Mouse (Mus musculus) lung, embryonic 15.5 days (tissue): ENCODE measurements around the gene Sema5a. TPM values are rescaled to one million over a fixed set of nuclear protein-coding genes. Genes with fewer than 3 reads are reported as not detected.

Experiments
- ATAC-seq: fragments of 200-750 bp; cut with Nextera tagmentation; 2 replicates; pipeline ENCODE4 v1.8.0; 2017; ENCODE audit warnings: moderate number of reproducible peaks, borderline replicate concordance; ENCODE audit not compliant: low FRiP score, low TSS enrichment; ENCODE audit errors: extremely low read depth
- H3K27ac ChIP-seq: fragments of 300-500 bp; sonication (generic); 2 replicates; pipeline ENCODE4 v1.5.1; 2015; ENCODE audit warnings: moderate library complexity, mild to moderate bottlenecking, inconsistent platforms
- H3K27me3 ChIP-seq: fragments of 300-500 bp; sonication (generic); 2 replicates; pipeline ENCODE4 v1.6.1; 2015; ENCODE audit warnings: inconsistent platforms
- H3K36me3 ChIP-seq: fragments of 300-500 bp; sonication (generic); 2 replicates; pipeline ENCODE4 v1.6.1; 2015; ENCODE audit warnings: inconsistent platforms
- H3K4me1 ChIP-seq: fragments of 300-500 bp; sonication (generic); 2 replicates; pipeline ENCODE4 v1.6.1; 2015; ENCODE audit warnings: inconsistent platforms
- H3K4me2 ChIP-seq: fragments of 300-500 bp; sonication (generic); 2 replicates; pipeline ENCODE4 v1.6.1; 2015; ENCODE audit warnings: inconsistent platforms, mild to moderate bottlenecking, moderate library complexity
- H3K4me3 ChIP-seq: fragments of 300-500 bp; sonication (generic); 2 replicates; pipeline ENCODE4 v1.5.1; 2015; ENCODE audit warnings: mild to moderate bottlenecking, inconsistent platforms
- H3K9ac ChIP-seq: fragments of 300-500 bp; sonication (generic); 2 replicates; pipeline ENCODE4 v1.6.1; 2015; ENCODE audit warnings: inconsistent platforms
- H3K9me3 ChIP-seq: fragments of 300-500 bp; sonication (generic); 2 replicates; pipeline ENCODE4 v1.6.1; 2016; ENCODE audit warnings: inconsistent platforms
- WGBS: fragments of 180-500 bp; shearing (Covaris S2); methylation state at CpG from one replicate; pipeline ENCODE4 v1.1.7; 2015; 5-methylcytosine and 5-hydroxymethylcytosine counted together
- polyA plus RNA-seq: library from polyadenylated mRNA; unstranded; fragments of >200 nt; fragmentation: Nextera tagmentation; extraction: Ambion mirVana; gene quantifications from 2 replicates; pipeline ENCODE4 v1.2.1, GENCODE M21; 2015

The Sema5a gene
- polyA plus RNA-seq, 1 experiment from 2014 or later: 13.4 TPM

- WGBS: 69% methylated on average over 6 of the region's 6 CpGs
These were observed 178.5 kb downstream of the Sema5a start for GRCm38 (mm10) chr15:32423061-32423460.

GRCm38 (mm10) chr15:32427188-32427924, 182.7 kb downstream of the Sema5a start:
- Histone ChIP-seq H3K27me3 (no peaks in the 10 kb centered on the region), H3K4me3 (no peak overlapping the region), H3K9ac (no peak overlapping the region), H3K4me2 (no peak overlapping the region), H3K9me3 (no peaks in the 10 kb centered on the region), H3K36me3 (no peaks in the 10 kb centered on the region), H3K4me1 (peaks cover 5% of the 10 kb centered on the region; the same call in 1 of the 2 replicates), H3K27ac (no peak overlapping the region)
- WGBS: 80% methylated on average over 7 of the region's 7 CpGs
- no peak for ATAC-seq

More at GRCm38 (mm10) chr15:32423061-32423460, 178.5 kb downstream of the Sema5a start:
- Histone ChIP-seq H3K27ac (no peak overlapping the region), H3K4me1 (peaks cover 9% of the 10 kb centered on the region; the same call in 1 of the 2 replicates), H3K4me3 (no peak overlapping the region), H3K36me3 (no peaks in the 10 kb centered on the region), H3K9me3 (no peaks in the 10 kb centered on the region), H3K4me2 (no peak overlapping the region), H3K27me3 (no peaks in the 10 kb centered on the region), H3K9ac (no peak overlapping the region)
- no peak for ATAC-seq

- no peak for ATAC-seq
- 0 out of 2 replicates have a peak, but pooled peaks cover 4% of the 10 kb centered on the region for H3K4me1 ChIP-seq
- H3K27me3 ChIP-seq: no peaks in the 10 kb centered on the region
- no peak overlapping the region for H3K27ac ChIP-seq
- no peaks in the 10 kb centered on the region for H3K36me3 ChIP-seq
- H3K9me3 ChIP-seq: no peaks in the 10 kb centered on the region
- no peak overlapping the region for H3K9ac ChIP-seq
- H3K4me3 ChIP-seq: no peak overlapping the region
- no peak overlapping the region for H3K4me2 ChIP-seq
- 52% methylated on average over 13 of the region's 13 CpGs for WGBS
These were observed 188.6 kb downstream of the Sema5a start for GRCm38 (mm10) chr15:32432927-32433832.

GRCm38 (mm10) chr15:32433833-32434155, 189.2 kb downstream of the Sema5a start:
- ATAC-seq: no peak
- no peak overlapping the region for H3K4me3 ChIP-seq
- H3K4me1 ChIP-seq: 0 out of 2 replicates have a peak, but pooled peaks cover 4% of the 10 kb centered on the region
- H3K9me3 ChIP-seq: no peaks in the 10 kb centered on the region
- H3K27me3 ChIP-seq: no peaks in the 10 kb centered on the region
- H3K27ac ChIP-seq: no peak overlapping the region
- H3K9ac ChIP-seq: no peak overlapping the region
- H3K4me2 ChIP-seq: no peak overlapping the region
- no peaks in the 10 kb centered on the region for H3K36me3 ChIP-seq

GRCm38 (mm10) chr15:32434274-32434673, 189.7 kb downstream of the Sema5a start:
- H3K9me3 ChIP-seq: no peaks in the 10 kb centered on the region
- H3K4me1 ChIP-seq: 0 out of 2 replicates have a peak, but pooled peaks cover 4% of the 10 kb centered on the region
- no peak for ATAC-seq
- H3K4me3 ChIP-seq: no peak overlapping the region
- no peaks in the 10 kb centered on the region for H3K27me3 ChIP-seq
- no peak overlapping the region for H3K4me2 ChIP-seq
- no peak overlapping the region for H3K9ac ChIP-seq
- H3K36me3 ChIP-seq: no peaks in the 10 kb centered on the region
- H3K27ac ChIP-seq: no peak overlapping the region

GRCm38 (mm10) chr15:32437654-32438053, 193.0 kb downstream of the Sema5a start:
- 27% methylated on average over 6 of the region's 6 CpGs for WGBS
- H3K4me1 ChIP-seq: 0 out of 2 replicates have a peak, but pooled peaks cover 4% of the 10 kb centered on the region
- ATAC-seq: 0 out of 2 replicates have a peak, but pooled peaks have one; percentile 35

GRCm38 (mm10) chr15:32442745-32443144, 198.1 kb downstream of the Sema5a start:
- no peak overlapping the region for H3K4me3 ChIP-seq
- H3K4me1 ChIP-seq: peaks cover 7% of the 10 kb centered on the region
- no peaks in the 10 kb centered on the region for H3K27me3 ChIP-seq
- H3K36me3 ChIP-seq: no peaks in the 10 kb centered on the region
- no peak overlapping the region for H3K4me2 ChIP-seq
- peak overlapping the region; percentile 17; the same call in 1 of the 2 replicates for H3K27ac ChIP-seq
- no peak overlapping the region for H3K9ac ChIP-seq
- 0 out of 2 replicates have a peak, but pooled peaks have one; percentile 27 for ATAC-seq
- H3K9me3 ChIP-seq: no peaks in the 10 kb centered on the region
- WGBS: 40% methylated on average over 4 of the region's 4 CpGs

More at GRCm38 (mm10) chr15:32437654-32438053, 193.0 kb downstream of the Sema5a start:
- Histone ChIP-seq H3K9me3 (no peaks in the 10 kb centered on the region), H3K36me3 (no peaks in the 10 kb centered on the region), H3K9ac (no peak overlapping the region), H3K27me3 (no peaks in the 10 kb centered on the region), H3K4me3 (no peak overlapping the region), H3K27ac (no peak overlapping the region), H3K4me2 (no peak overlapping the region)

- peak; percentile 75; the same call in 1 of the 2 replicates for ATAC-seq
- Histone ChIP-seq H3K27me3 (no peaks in the 10 kb centered on the region), H3K9me3 (no peaks in the 10 kb centered on the region), H3K4me3 (no peak overlapping the region), H3K36me3 (no peaks in the 10 kb centered on the region), H3K4me2 (no peak overlapping the region), H3K4me1 (peaks cover 10% of the 10 kb centered on the region), H3K27ac (peak overlapping the region; percentile 41; the same call in 1 of the 2 replicates), H3K9ac (no peak overlapping the region)
- 55% methylated on average over 7 of the region's 7 CpGs for WGBS
These were observed 203.1 kb downstream of the Sema5a start for GRCm38 (mm10) chr15:32447558-32448349.

- no peak for ATAC-seq
- Histone ChIP-seq H3K9ac (no peak overlapping the region), H3K4me3 (no peak overlapping the region), H3K27me3 (no peaks in the 10 kb centered on the region), H3K4me1 (no peaks in the 10 kb centered on the region), H3K4me2 (no peak overlapping the region), H3K9me3 (no peaks in the 10 kb centered on the region), H3K27ac (no peak overlapping the region), H3K36me3 (no peaks in the 10 kb centered on the region)
- 57% methylated on average over 2 of the region's 2 CpGs for WGBS
These were observed 214.4 kb downstream of the Sema5a start for GRCm38 (mm10) chr15:32459046-32459445.

- Histone ChIP-seq H3K27me3 (no peaks in the 10 kb centered on the region), H3K9ac (no peak overlapping the region), H3K36me3 (no peaks in the 10 kb centered on the region), H3K4me1 (no peaks in the 10 kb centered on the region), H3K4me3 (no peak overlapping the region), H3K4me2 (no peak overlapping the region), H3K9me3 (no peaks in the 10 kb centered on the region), H3K27ac (no peak overlapping the region)
- ATAC-seq: no peak
- 73% methylated on average over 7 of the region's 7 CpGs for WGBS
These were observed 215.6 kb downstream of the Sema5a start for GRCm38 (mm10) chr15:32460238-32460637.

GRCm38 (mm10) chr15:32471480-32472050, 227.0 kb downstream of the Sema5a start:
- Histone ChIP-seq H3K27ac (no peak overlapping the region), H3K9ac (no peak overlapping the region), H3K4me1 (peaks cover 5% of the 10 kb centered on the region; the same call in 1 of the 2 replicates), H3K4me3 (no peak overlapping the region), H3K4me2 (no peak overlapping the region), H3K9me3 (no peaks in the 10 kb centered on the region), H3K36me3 (no peaks in the 10 kb centered on the region), H3K27me3 (no peaks in the 10 kb centered on the region)
- ATAC-seq: no peak
- 26% methylated on average over 6 of the region's 6 CpGs for WGBS
